Mouse (Mus musculus) cerebellum, adult 2 months (tissue): ENCODE results near the gene Taf1c.

Experiments used
- CTCF ChIP-seq: fragments of 200-500 bp; IDR thresholded peaks from 2 replicates; pipeline ENCODE4 v1.5.1; 2011; ENCODE audit warnings: low read depth, mild to moderate bottlenecking, control low read depth, low read length, moderate library complexity, borderline replicate concordance; ENCODE audit not compliant: insufficient read depth
- POLR2A ChIP-seq: fragments of 200-500 bp; IDR thresholded peaks from 2 replicates; pipeline ENCODE4 v1.6.1; 2011; ENCODE audit warnings: low read length, control low read depth, borderline replicate concordance; ENCODE audit not compliant: insufficient read depth

- no peak for TF ChIP-seq CTCF
- peak; percentile 71 for TF ChIP-seq POLR2A
Observed at GRCm38 (mm10) chr8:119574437-119575365, 30.3 kb downstream of the Taf1c start, which contains the start of the genes Hsdl1 and Dnaaf1.
